Mouse (Mus musculus): ENCODE results near the gene Phtf1. TPM values are rescaled to one million over a fixed set of nuclear protein-coding genes. Genes with fewer than 3 reads are reported as not detected.
A peak's percentile ranks its signal among the peaks of the same experiment; 100 is the strongest.

The Phtf1 gene
- polyA plus RNA-seq, 1 experiment from 2014 or later = 6.7 TPM

DNA sequence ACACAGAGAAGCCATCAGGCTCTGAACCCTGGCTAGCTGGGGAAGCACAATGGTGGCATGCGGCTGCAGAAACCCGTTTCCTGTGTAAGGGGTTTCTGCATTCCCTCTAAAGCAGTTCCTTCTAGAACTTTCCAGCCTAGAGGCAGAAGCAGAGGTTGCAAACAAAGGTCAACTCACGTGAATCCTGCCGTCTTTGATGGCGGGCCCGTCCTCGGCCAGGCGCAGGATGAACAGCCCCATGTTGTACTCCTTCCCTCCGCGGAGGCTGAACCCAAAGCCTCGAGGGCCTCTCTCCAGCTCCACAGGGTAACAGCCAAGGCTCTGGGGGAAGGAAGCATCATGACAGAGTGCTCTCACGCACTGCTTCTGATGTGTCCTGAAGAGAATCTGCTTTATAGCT, 52.2 kb downstream of the Phtf1 start:
- Histone ChIP-seq H3K4me1 (replicated peaks) (no peaks in the 10 kb centered on the region), H3K9me3 (replicated peaks) (no peaks in the 10 kb centered on the region), H3K4me3 (replicated peaks) (no peak overlapping the region), H3K36me3 (peaks cover 14% of the 10 kb centered on the region), H3K27me3 (no peaks in the 10 kb centered on the region), H3K27ac (no peak overlapping the region), H3K9ac (no peak overlapping the region), H3K4me2 (no peak overlapping the region)
- DNase-seq (no peak), ATAC-seq (ENCODE audit: low read depth) (no peak)
- 84% methylated on average over 12 of the region's 12 CpGs for WGBS (ENCODE audit: insufficient replicate concordance)

DNA sequence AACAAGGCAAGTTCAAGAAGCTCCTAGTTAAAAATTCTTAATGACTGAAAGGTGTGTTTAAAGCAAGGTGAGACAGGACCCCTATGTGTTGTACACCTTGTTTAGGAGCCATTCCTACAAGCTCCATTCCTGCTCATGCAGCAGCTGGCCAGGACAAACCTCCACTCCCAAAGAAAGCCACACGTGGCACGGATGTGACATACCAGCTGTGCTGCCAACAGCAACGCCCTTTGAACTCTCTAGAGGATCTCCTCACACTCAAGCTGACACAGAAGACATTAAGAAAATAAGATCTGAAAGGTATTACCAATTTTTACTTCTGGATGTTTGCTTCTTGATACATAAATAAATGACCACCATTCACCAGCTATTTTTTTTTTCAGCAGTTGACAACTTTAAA, 59.0 kb downstream of the Phtf1 start:
- ATAC-seq (ENCODE audit: low read depth) = no peak
- DNase-seq = no peak
- Histone ChIP-seq H3K4me3 (replicated peaks) (no peak overlapping the region), H3K4me1 (replicated peaks) (peaks cover under 1% of the 10 kb centered on the region; the same call in 1 of the 2 replicates), H3K9me3 (replicated peaks) (no peaks in the 10 kb centered on the region), H3K9ac (no peak overlapping the region), H3K27me3 (no peaks in the 10 kb centered on the region), H3K36me3 (no peaks in the 10 kb centered on the region; the same call in 1 of the 2 replicates), H3K4me2 (no peak overlapping the region), H3K27ac (no peak overlapping the region)
- WGBS (ENCODE audit: insufficient replicate concordance) = 62% methylated on average over 3 of the region's 3 CpGs

DNA sequence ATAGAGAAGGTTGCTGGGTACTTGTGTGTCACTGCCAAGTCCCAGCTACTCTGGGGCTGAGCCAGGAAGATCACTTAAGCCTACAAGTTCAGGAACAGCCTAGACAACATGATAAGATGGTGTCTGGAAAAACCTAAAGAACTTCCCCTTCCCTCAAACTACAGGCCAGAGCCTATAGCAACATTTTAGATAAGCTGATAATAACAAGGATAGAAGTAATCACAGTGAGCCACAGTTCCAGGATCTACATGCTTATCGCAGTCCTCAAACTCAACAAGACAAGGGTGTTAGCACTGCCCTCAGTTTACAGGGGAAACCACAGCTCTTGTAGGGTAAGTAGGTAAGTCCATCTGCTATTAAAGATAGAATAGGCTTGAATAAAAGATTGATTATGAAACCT, 64.2 kb downstream of the Phtf1 start:
- 26% methylated on average over 1 of the region's 1 CpGs for WGBS (ENCODE audit: insufficient replicate concordance)
- Histone ChIP-seq H3K9me3 (replicated peaks) (no peaks in the 10 kb centered on the region), H3K9ac (no peak overlapping the region), H3K4me1 (replicated peaks) (peaks cover 4% of the 10 kb centered on the region), H3K27ac (no peak overlapping the region), H3K27me3 (no peaks in the 10 kb centered on the region), H3K36me3 (no peaks in the 10 kb centered on the region), H3K4me2 (no peak overlapping the region), H3K4me3 (replicated peaks) (no peak overlapping the region)
- ATAC-seq (ENCODE audit: low read depth) (peak; percentile 54), DNase-seq (no peak)

- Histone ChIP-seq H3K9me3 (replicated peaks) (no peaks in the 10 kb centered on the region), H3K4me2 (no peak overlapping the region), H3K27me3 (no peaks in the 10 kb centered on the region), H3K9ac (no peak overlapping the region), H3K4me1 (replicated peaks) (peaks cover 4% of the 10 kb centered on the region), H3K27ac (no peak overlapping the region), H3K36me3 (no peaks in the 10 kb centered on the region), H3K4me3 (replicated peaks) (no peak overlapping the region)
- 72% methylated on average over 1 of the region's 1 CpGs for WGBS (ENCODE audit: insufficient replicate concordance)
- ATAC-seq (ENCODE audit: low read depth) (no peak), DNase-seq (no peak)
Measured at GRCm38 (mm10) chr3:104032747-104033146, 64.8 kb downstream of the Phtf1 start.

- no peaks in the 10 kb centered on the region; the same call in 1 of the 2 replicates for H3K36me3 ChIP-seq
- no peak overlapping the region for H3K9ac ChIP-seq
- no peaks in the 10 kb centered on the region for H3K27me3 ChIP-seq
- H3K9me3 ChIP-seq (replicated peaks) = no peaks in the 10 kb centered on the region
- no peaks in the 10 kb centered on the region for H3K4me1 ChIP-seq (replicated peaks)
- no peak overlapping the region for H3K4me2 ChIP-seq
- 78% methylated on average over 6 of the region's 6 CpGs for WGBS (ENCODE audit: insufficient replicate concordance)
- no peak for ATAC-seq (ENCODE audit: low read depth)
- DNase-seq = no peak
- no peak overlapping the region for H3K4me3 ChIP-seq (replicated peaks)
- no peak overlapping the region for H3K27ac ChIP-seq
Measured at GRCm38 (mm10) chr3:104059001-104059622, 91.2 kb downstream of the Phtf1 start.

- DNase-seq (no peak), ATAC-seq (ENCODE audit: low read depth) (peak; percentile 53; the same call in 1 of the 2 replicates)
- no peaks in the 10 kb centered on the region for H3K27me3 ChIP-seq
Measured at GRCm38 (mm10) chr3:104069395-104069794, 101.5 kb downstream of the Phtf1 start.

More at GRCm38 (mm10) chr3:104069395-104069794, 101.5 kb downstream of the Phtf1 start:
- H3K4me3 ChIP-seq (replicated peaks) = no peak overlapping the region
- no peak overlapping the region for H3K27ac ChIP-seq
- peaks cover 4% of the 10 kb centered on the region; the same call in 1 of the 2 replicates for H3K36me3 ChIP-seq
- no peak overlapping the region for H3K4me2 ChIP-seq
- no peak overlapping the region for H3K9ac ChIP-seq
- peaks cover 11% of the 10 kb centered on the region for H3K4me1 ChIP-seq (replicated peaks)
- no peaks in the 10 kb centered on the region for H3K9me3 ChIP-seq (replicated peaks)

Other genes starting within 250 kb of the Phtf1 start
- gene Olfml3, start 230.1 kb upstream of the Phtf1 start, polyA plus RNA-seq (2015; fragmentation: Nextera tagmentation; extraction: Ambion mirVana) = 2.7 and 2.8 TPM in 2 replicates
- gene Gm10964, start 228.7 kb upstream of the Phtf1 start, polyA plus RNA-seq (2015; fragmentation: Nextera tagmentation; extraction: Ambion mirVana) = not detected in 2 replicates
- gene Hipk1, start 176.5 kb upstream of the Phtf1 start, polyA plus RNA-seq (2015; fragmentation: Nextera tagmentation; extraction: Ambion mirVana) = 12.8 and 14.2 TPM in 2 replicates
- gene Dclre1b, start 158.7 kb upstream of the Phtf1 start, polyA plus RNA-seq (2015; fragmentation: Nextera tagmentation; extraction: Ambion mirVana) = 30.3 and 33.0 TPM in 2 replicates
- 13.2 and 15.1 TPM in 2 replicates for gene Ap4b1, start 158.6 kb upstream of the Phtf1 start, polyA plus RNA-seq (2015; fragmentation: Nextera tagmentation; extraction: Ambion mirVana)
- 0.42 and 0.67 TPM in 2 replicates for gene Gm43064, start 158.5 kb upstream of the Phtf1 start, polyA plus RNA-seq (2015; fragmentation: Nextera tagmentation; extraction: Ambion mirVana)
- gene Bcl2l15, start 135.5 kb upstream of the Phtf1 start, polyA plus RNA-seq (2015; fragmentation: Nextera tagmentation; extraction: Ambion mirVana) = 1.9 and 2.1 TPM in 2 replicates
- gene Ptpn22, start 108.3 kb upstream of the Phtf1 start, polyA plus RNA-seq (2015; fragmentation: Nextera tagmentation; extraction: Ambion mirVana) = 2.0 and 2.2 TPM in 2 replicates
- gene Rsbn1, start 54.0 kb upstream of the Phtf1 start, polyA plus RNA-seq (2015; fragmentation: Nextera tagmentation; extraction: Ambion mirVana) = 4.2 and 5.2 TPM in 2 replicates